Mouse (Mus musculus) spleen, adult 2 months (tissue): Measurements from ENCODE around the gene Pias1.

ENCODE experiments used
- CTCF ChIP-seq: fragments of 200-500 bp; IDR thresholded peaks from 2 replicates; pipeline ENCODE4 v1.5.1; 2011; ENCODE audit warnings: mild to moderate bottlenecking, inconsistent platforms; ENCODE audit not compliant: insufficient read depth, insufficient read length, insufficient replicate concordance; ENCODE audit errors: extremely low read depth
- POLR2A ChIP-seq: fragments of 200-500 bp; IDR thresholded peaks from 2 replicates; pipeline ENCODE4 v1.6.1; 2011; ENCODE audit warnings: low read depth, low read length, inconsistent platforms

DNA sequence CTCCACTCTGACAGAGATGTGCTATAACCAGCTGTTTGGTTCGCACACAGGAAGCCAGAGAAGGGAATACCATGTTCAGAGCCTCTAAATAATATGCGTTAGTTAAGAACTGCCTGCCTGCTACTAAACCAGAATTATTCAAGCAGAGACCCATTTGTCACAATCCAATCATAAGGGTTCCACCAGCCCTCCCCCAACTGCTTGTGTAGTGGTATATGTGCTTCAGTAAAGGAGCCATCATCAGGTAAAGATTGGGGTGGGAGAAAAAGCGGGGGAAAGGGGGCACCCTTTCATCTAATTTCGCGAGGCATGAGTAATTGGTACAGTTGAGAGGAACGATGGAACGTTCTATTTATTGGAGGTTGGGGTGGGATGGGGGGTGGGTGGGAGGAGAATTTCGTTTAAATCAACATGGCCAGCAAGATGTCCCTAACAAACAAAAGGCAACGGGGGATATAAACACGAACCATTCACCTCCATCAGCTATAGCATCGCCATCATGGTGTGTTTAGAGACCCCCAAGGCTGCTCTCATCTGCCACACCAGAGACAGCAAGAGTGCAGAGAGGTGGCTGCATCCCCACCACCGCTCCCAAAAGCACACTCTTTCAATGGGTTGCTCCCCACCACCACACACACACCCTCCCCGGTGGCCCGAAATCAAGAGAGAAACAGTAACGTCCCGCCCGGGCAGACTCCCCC lies 8.1 kb downstream of the Pias1 start:
- TF ChIP-seq CTCF (no peak), POLR2A (no peak)
